Mouse (Mus musculus) liver, embryonic 14.5 days (tissue): Measurements from ENCODE around the gene Arfgef2. TPM values are rescaled to one million over a fixed set of nuclear protein-coding genes. Genes with fewer than 3 reads are reported as not detected.
"Not testable (repeated sequence)": the region's sequence is repeated elsewhere in the genome, so short reads cannot be mapped to it uniquely, and the experiment has no call there.

Experiments used
- ATAC-seq: fragments of 200-750 bp; cut with Nextera tagmentation; 2 replicates; pipeline ENCODE4 v1.8.0; 2017; ENCODE audit warnings: moderate number of reproducible peaks, mild to moderate bottlenecking, moderate library complexity; ENCODE audit not compliant: insufficient read depth
- DNase-seq, 3 experiments: peaks; one replicate each; pipeline ENCODE4 v3.0.0-alpha.2; 2012 to 2013; ENCODE audit warnings: low read depth in 3 of 3, low spot score in 3 of 3
- H3K27ac ChIP-seq: fragments of 300-500 bp; sonication (generic); 2 replicates; pipeline ENCODE4 v1.5.1; 2014; ENCODE audit warnings: moderate library complexity, mild to moderate bottlenecking, control low read depth, inconsistent platforms
- H3K27me3 ChIP-seq: fragments of 300-500 bp; sonication (generic); 2 replicates; pipeline ENCODE4 v1.6.1; 2014; ENCODE audit warnings: mild to moderate bottlenecking, low read length, moderate library complexity; ENCODE audit not compliant: control insufficient read depth, insufficient read depth
- H3K36me3 ChIP-seq: fragments of 300-500 bp; sonication (generic); replicated peaks from 2 replicates; pipeline ENCODE4 v1.6.1; 2014; ENCODE audit warnings: low read depth; ENCODE audit not compliant: control insufficient read depth, insufficient read depth
- H3K4me1 ChIP-seq, 2 experiments: fragments of 200-500 bp in 1 of 2; fragments of 300-500 bp in 1 of 2; sonication (generic) in 1 of 2; replicated peaks; 2 replicates each; pipeline ENCODE4 v1.6.1; 2012 to 2014; ENCODE audit warnings: antibody characterized with exemption in 1 of 2, inconsistent platforms in 1 of 2, low read length in 1 of 2; ENCODE audit not compliant: control insufficient read depth in 2 of 2, insufficient read depth in 2 of 2
- H3K4me2 ChIP-seq: fragments of 300-500 bp; sonication (generic); 2 replicates; pipeline ENCODE4 v1.6.1; 2014; ENCODE audit warnings: low read depth, mild to moderate bottlenecking, control low read depth, moderate library complexity
- H3K4me3 ChIP-seq, 2 experiments: fragments of 200-500 bp in 1 of 2; fragments of 300-500 bp in 1 of 2; sonication (generic) in 1 of 2; 2 replicates each; pipeline ENCODE4 v1.5.1; 2012 to 2014; ENCODE audit warnings: low read depth in 2 of 2, low read length in 2 of 2, mild to moderate bottlenecking in 2 of 2, control low read depth in 1 of 2, inconsistent platforms in 1 of 2, moderate library complexity in 1 of 2; ENCODE audit not compliant: insufficient read depth in 1 of 2
- H3K9ac ChIP-seq: fragments of 300-500 bp; sonication (generic); replicated peaks from 2 replicates; pipeline ENCODE4 v1.6.1; 2014; ENCODE audit warnings: mild to moderate bottlenecking, control low read depth, moderate library complexity
- H3K9me3 ChIP-seq: fragments of 300-500 bp; sonication (generic); 2 replicates; pipeline ENCODE4 v1.6.1; 2016; ENCODE audit warnings: low read length, mixed read lengths; ENCODE audit not compliant: control insufficient read depth
- CTCF ChIP-seq: IDR thresholded peaks from 2 replicates; pipeline ENCODE4 v1.5.1; 2016; ENCODE audit warnings: antibody characterized with exemption, low read depth, control low read depth
- EP300 ChIP-seq: IDR thresholded peaks from 2 replicates; pipeline ENCODE4 v1.6.1; 2016; ENCODE audit warnings: antibody characterized with exemption, low read depth
- WGBS: fragments of 180-500 bp; shearing (Covaris S2); extraction: QIAGEN DNeasy Blood & Tissue Kit; methylation state at CpG from one replicate; pipeline ENCODE4 v1.1.7; 2014; ENCODE audit not compliant: insufficient replicate concordance; 5-methylcytosine and 5-hydroxymethylcytosine counted together
- polyA plus RNA-seq, 2 experiments: library from polyadenylated mRNA; depleted of rRNA in 1 of 2; stranded (reverse) in 1 of 2; unstranded in 1 of 2; fragments of >200 nt; fragmentation: Nextera tagmentation in 1 of 2; extraction: Ambion mirVana in 1 of 2; gene quantifications; 2 replicates each; pipeline versions ENCODE4 v1.2.1 to v1.2.3; 2012 to 2014

Arfgef2 gene
- polyA plus RNA-seq, 2 experiments, result 4.8 to 5.5 TPM

- Histone ChIP-seq H3K9ac (peak overlapping the region; percentile 78), H3K4me2 (peak overlapping the region; percentile 77), H3K27ac (peak overlapping the region; percentile 51; the same call in 1 of the 2 replicates), H3K4me3 (peak overlapping the region; percentile 67 to 69), H3K4me1 (peaks cover 10 to 12% of the 10 kb centered on the region in 2 experiments)
- 0 out of 2 replicates have a peak, but pooled peaks have one; percentile 5 for TF ChIP-seq CTCF
- not testable (repeated sequence) for H3K9me3 ChIP-seq, H3K27me3 ChIP-seq, H3K36me3 ChIP-seq
- DNase-seq (peak; percentile 62 to 67 (median 62)), ATAC-seq (peak; percentile 94)
- WGBS, result under 1% methylated on average over 70 of the region's 76 CpGs
These were observed 11.7 kb upstream of the Arfgef2 start for GRCm38 (mm10) chr2:166793542-166794214.

GRCm38 (mm10) chr2:166799615-166800472, 5.5 kb upstream of the Arfgef2 start:
- Histone ChIP-seq H3K4me3 (no peak overlapping the region), H3K27ac (no peak overlapping the region), H3K27me3 (no peaks in the 10 kb centered on the region), H3K4me2 (no peak overlapping the region), H3K4me1 (no peaks in the 10 kb centered on the region; a peak in 1 of 4 replicates), H3K9me3 (no peaks in the 10 kb centered on the region), H3K36me3 (peaks cover 5% of the 10 kb centered on the region), H3K9ac (no peak overlapping the region)
- no peak for TF ChIP-seq EP300
- no peak for TF ChIP-seq CTCF
- no peak for DNase-seq
- WGBS, result 44% methylated on average over 11 of the region's 11 CpGs
- no peak for ATAC-seq

GRCm38 (mm10) chr2:166800473-166800857, 4.9 kb upstream of the Arfgef2 start:
- no peaks in the 10 kb centered on the region for H3K9me3 ChIP-seq
- H3K4me3 ChIP-seq, result no peak overlapping the region
- TF ChIP-seq EP300, result no peak
- TF ChIP-seq CTCF, result no peak
- no peak overlapping the region for H3K4me2 ChIP-seq
- peaks cover 5% of the 10 kb centered on the region for H3K36me3 ChIP-seq
- no peaks in the 10 kb centered on the region for H3K27me3 ChIP-seq
- H3K4me1 ChIP-seq, result peaks cover 0 to 2% of the 10 kb centered on the region in 2 experiments; a peak in 1 of 4 replicates
- ATAC-seq (no peak), DNase-seq (no peak)
- H3K27ac ChIP-seq, result no peak overlapping the region
- 60% methylated on average over 7 of the region's 7 CpGs for WGBS
- H3K9ac ChIP-seq, result no peak overlapping the region

DNA sequence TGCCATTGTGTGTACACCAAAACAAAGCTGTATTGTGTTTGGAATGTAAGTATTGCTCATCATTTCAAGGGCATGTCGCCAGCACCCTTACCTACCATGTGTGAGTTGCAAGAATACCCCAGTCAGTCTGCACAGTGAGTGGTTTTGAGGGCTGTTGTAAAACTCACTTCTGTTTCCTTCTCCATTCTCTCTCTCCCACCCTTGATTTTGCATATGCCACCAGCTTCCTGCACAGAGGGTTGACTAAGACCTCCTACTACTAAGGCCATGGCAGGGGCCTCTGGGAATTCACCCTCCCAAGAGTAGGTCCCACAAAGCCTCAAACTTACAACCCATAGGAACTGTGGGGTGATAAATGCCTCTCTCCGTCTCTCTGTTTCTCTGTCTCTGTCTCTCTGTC, 4.0 kb upstream of the Arfgef2 start:
- WGBS, result 54% methylated on average over 2 of the region's 2 CpGs

DNA sequence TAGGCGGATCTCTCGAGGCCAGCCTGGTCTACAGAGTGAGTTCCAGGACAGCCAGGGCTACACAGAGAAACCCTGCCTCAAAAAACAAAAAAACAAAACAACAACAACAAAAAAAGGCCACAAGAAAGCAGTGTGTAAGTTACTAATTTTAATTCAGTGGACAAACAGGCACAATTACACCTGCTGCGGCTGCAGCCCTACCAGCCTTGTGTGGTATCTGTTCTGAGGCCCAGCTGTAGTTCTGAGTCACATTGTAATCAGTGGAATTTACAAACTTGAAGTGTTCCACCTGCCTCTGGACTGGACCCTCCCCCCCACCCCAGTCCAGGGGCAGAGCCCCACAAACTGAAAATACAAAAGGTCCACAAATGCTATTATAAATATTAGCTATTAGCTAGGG, 2.1 kb upstream of the Arfgef2 start:
- TF ChIP-seq EP300 (no peak), CTCF (no peak)
- Histone ChIP-seq H3K36me3 (no peaks in the 10 kb centered on the region), H3K27me3 (no peaks in the 10 kb centered on the region), H3K4me2 (no peak overlapping the region), H3K4me1 (peaks cover 20 to 23% of the 10 kb centered on the region in 2 experiments), H3K27ac (no peak overlapping the region), H3K9me3 (no peaks in the 10 kb centered on the region), H3K4me3 (no peak overlapping the region), H3K9ac (no peak overlapping the region)
- DNase-seq (no peak), ATAC-seq (no peak)
- 76% methylated on average over 3 of the region's 3 CpGs for WGBS

More for the DNA sequence above, 4.0 kb upstream of the Arfgef2 start:
- peaks cover 3 to 5% of the 10 kb centered on the region in 2 experiments for H3K4me1 ChIP-seq
- H3K9me3 ChIP-seq, result no peaks in the 10 kb centered on the region
- TF ChIP-seq CTCF (no peak), EP300 (no peak)
- no peaks in the 10 kb centered on the region for H3K27me3 ChIP-seq
- no peak for ATAC-seq
- H3K4me2 ChIP-seq, result no peak overlapping the region
- H3K36me3 ChIP-seq, result peaks cover 5% of the 10 kb centered on the region
- no peak overlapping the region for H3K27ac ChIP-seq
- no peak overlapping the region for H3K4me3 ChIP-seq
- H3K9ac ChIP-seq, result no peak overlapping the region
- no peak for DNase-seq
